Mouse (Mus musculus) intestine, postnatal 0 days (tissue): ENCODE results near the gene Aipl1. TPM values are rescaled to one million over a fixed set of nuclear protein-coding genes. Genes with fewer than 3 reads are reported as not detected.

ENCODE experiments used
- ATAC-seq: fragments of 200-750 bp; cut with Nextera tagmentation; 2 replicates; pipeline ENCODE4 v1.8.0; 2017; ENCODE audit warnings: mild to moderate bottlenecking, moderate TSS enrichment, moderate library complexity
- H3K27ac ChIP-seq: fragments of 300-500 bp; sonication (generic); 2 replicates; pipeline ENCODE4 v1.5.1; 2014; ENCODE audit warnings: mild to moderate bottlenecking, low read depth, low read length, moderate library complexity
- H3K27me3 ChIP-seq: fragments of 300-500 bp; sonication (generic); replicated peaks from 2 replicates; pipeline ENCODE4 v1.6.1; 2014; ENCODE audit warnings: low read length, mixed read lengths; ENCODE audit not compliant: control insufficient read depth, insufficient read depth
- H3K36me3 ChIP-seq: fragments of 300-500 bp; sonication (generic); 2 replicates; pipeline ENCODE4 v1.6.1; 2014; ENCODE audit warnings: mild to moderate bottlenecking, moderate library complexity; ENCODE audit not compliant: control insufficient read depth, insufficient read depth
- H3K4me1 ChIP-seq: fragments of 300-500 bp; sonication (generic); replicated peaks from 2 replicates; pipeline ENCODE4 v1.6.1; 2014; ENCODE audit warnings: antibody characterized with exemption, low read length, mixed read lengths; ENCODE audit not compliant: control insufficient read depth, insufficient read depth
- H3K4me2 ChIP-seq: fragments of 300-500 bp; sonication (generic); replicated peaks from 2 replicates; pipeline ENCODE4 v1.6.1; 2014; ENCODE audit warnings: low read depth, mild to moderate bottlenecking, moderate library complexity
- H3K4me3 ChIP-seq: fragments of 300-500 bp; sonication (generic); 2 replicates; pipeline ENCODE4 v1.5.1; 2014; ENCODE audit warnings: low read depth, low read length
- H3K9ac ChIP-seq: fragments of 300-500 bp; sonication (generic); 2 replicates; pipeline ENCODE4 v1.6.1; 2014; ENCODE audit warnings: mild to moderate bottlenecking, low read depth, low read length
- H3K9me3 ChIP-seq: fragments of 300-500 bp; sonication (generic); 2 replicates; pipeline ENCODE4 v1.6.1; 2016; ENCODE audit warnings: mixed run types; ENCODE audit not compliant: control insufficient read depth
- CTCF ChIP-seq: sonication (generic); IDR thresholded peaks from 2 replicates; pipeline ENCODE4 v1.5.1; 2016; ENCODE audit warnings: low read depth, mild to moderate bottlenecking, control low read depth, antibody characterized with exemption, moderate library complexity
- WGBS: fragments of 180-500 bp; shearing (Covaris S2); extraction: QIAGEN DNeasy Blood & Tissue Kit; methylation state at CpG from one replicate; pipeline ENCODE4 v1.1.7; 2014; 5-methylcytosine and 5-hydroxymethylcytosine counted together
- polyA plus RNA-seq: library from polyadenylated mRNA; unstranded; fragments of >200 nt; fragmentation: Nextera tagmentation; extraction: Ambion mirVana; gene quantifications from 2 replicates; pipeline ENCODE4 v1.2.1, GENCODE M21; 2015

Aipl1 gene
- polyA plus RNA-seq, 1 experiment from 2014 or later: 0.10 TPM

- no peak overlapping the region for H3K4me2 ChIP-seq
- no peak for TF ChIP-seq CTCF
- H3K9me3 ChIP-seq: no peaks in the 10 kb centered on the region
- ATAC-seq: no peak
- no peaks in the 10 kb centered on the region for H3K36me3 ChIP-seq
- 73% methylated on average over 4 of the region's 4 CpGs for WGBS
- H3K4me3 ChIP-seq: no peak overlapping the region
- H3K9ac ChIP-seq: no peak overlapping the region
- H3K27ac ChIP-seq: no peak overlapping the region
- no peaks in the 10 kb centered on the region for H3K4me1 ChIP-seq
- H3K27me3 ChIP-seq: no peaks in the 10 kb centered on the region
Measured at GRCm38 (mm10) chr11:72032091-72032490, 5.2 kb downstream of the Aipl1 start.

- Histone ChIP-seq H3K9me3 (no peaks in the 10 kb centered on the region), H3K36me3 (no peaks in the 10 kb centered on the region), H3K27ac (no peak overlapping the region), H3K27me3 (no peaks in the 10 kb centered on the region), H3K9ac (no peak overlapping the region), H3K4me1 (no peaks in the 10 kb centered on the region), H3K4me2 (no peak overlapping the region), H3K4me3 (no peak overlapping the region)
- ATAC-seq: no peak
- WGBS: 85% methylated on average over 7 of the region's 7 CpGs
- no peak for TF ChIP-seq CTCF
Measured at GRCm38 (mm10) chr11:72031353-72031752, 6.0 kb downstream of the Aipl1 start.

- H3K4me2 ChIP-seq: no peak overlapping the region
- TF ChIP-seq CTCF: peak; percentile 75
- no peak overlapping the region for H3K27ac ChIP-seq
- H3K36me3 ChIP-seq: no peaks in the 10 kb centered on the region
- no peak overlapping the region for H3K9ac ChIP-seq
- ATAC-seq: no peak
- WGBS: 22% methylated on average over 23 of the region's 23 CpGs
- no peak overlapping the region for H3K4me3 ChIP-seq
- no peaks in the 10 kb centered on the region for H3K4me1 ChIP-seq
- no peaks in the 10 kb centered on the region for H3K9me3 ChIP-seq
- H3K27me3 ChIP-seq: no peaks in the 10 kb centered on the region
Measured at GRCm38 (mm10) chr11:72029143-72029542, 8.2 kb downstream of the Aipl1 start.

GRCm38 (mm10) chr11:72027836-72028235 is 9.5 kb downstream of the Aipl1 start:
- Histone ChIP-seq H3K36me3 (no peaks in the 10 kb centered on the region), H3K27ac (no peak overlapping the region), H3K4me3 (no peak overlapping the region), H3K9ac (no peak overlapping the region), H3K4me2 (no peak overlapping the region), H3K9me3 (no peaks in the 10 kb centered on the region), H3K27me3 (no peaks in the 10 kb centered on the region), H3K4me1 (no peaks in the 10 kb centered on the region)
- WGBS: 57% methylated on average over 9 of the region's 9 CpGs
- no peak for TF ChIP-seq CTCF
- no peak for ATAC-seq

- H3K9ac ChIP-seq: no peak overlapping the region
- no peak overlapping the region for H3K4me2 ChIP-seq
- H3K27me3 ChIP-seq: no peaks in the 10 kb centered on the region
- no peak for ATAC-seq
- no peaks in the 10 kb centered on the region for H3K4me1 ChIP-seq
- WGBS: 90% methylated on average over 9 of the region's 9 CpGs
- TF ChIP-seq CTCF: no peak
- H3K27ac ChIP-seq: no peak overlapping the region
- no peaks in the 10 kb centered on the region for H3K36me3 ChIP-seq
- H3K9me3 ChIP-seq: no peaks in the 10 kb centered on the region
- H3K4me3 ChIP-seq: no peak overlapping the region
Measured at GRCm38 (mm10) chr11:72026516-72026915, 10.8 kb downstream of the Aipl1 start.

GRCm38 (mm10) chr11:72025843-72026242 is 11.5 kb downstream of the Aipl1 start:
- Histone ChIP-seq H3K9ac (no peak overlapping the region), H3K27ac (no peak overlapping the region), H3K4me3 (no peak overlapping the region), H3K4me2 (no peak overlapping the region), H3K4me1 (no peaks in the 10 kb centered on the region), H3K27me3 (no peaks in the 10 kb centered on the region), H3K36me3 (no peaks in the 10 kb centered on the region), H3K9me3 (no peaks in the 10 kb centered on the region)
- WGBS: 40% methylated on average over 5 of the region's 5 CpGs
- TF ChIP-seq CTCF: peak; percentile 64
- ATAC-seq: no peak

GRCm38 (mm10) chr11:72024193-72024781 is 13.0 kb downstream of the Aipl1 start:
- H3K4me2 ChIP-seq: no peak overlapping the region
- no peaks in the 10 kb centered on the region for H3K9me3 ChIP-seq
- 22% methylated on average over 5 of the region's 5 CpGs for WGBS
- no peak for ATAC-seq
- TF ChIP-seq CTCF: peak; percentile 89
- no peak overlapping the region for H3K27ac ChIP-seq
- H3K4me3 ChIP-seq: no peak overlapping the region
- H3K36me3 ChIP-seq: no peaks in the 10 kb centered on the region
- no peaks in the 10 kb centered on the region for H3K4me1 ChIP-seq
- no peak overlapping the region for H3K9ac ChIP-seq
- no peaks in the 10 kb centered on the region for H3K27me3 ChIP-seq
